Mouse (Mus musculus) naive thymus-derived CD4-positive, alpha-beta T cell, adult 5 months (primary cell): Measurements from ENCODE around the gene Tmem176a. TPM values are rescaled to one million over a fixed set of nuclear protein-coding genes. Genes with fewer than 3 reads are reported as not detected.

ENCODE experiments used
- polyA plus RNA-seq: library from polyadenylated mRNA; unstranded; fragments of 100-300 nt; shearing (Covaris generic); gene quantifications from one replicate; pipeline ENCODE4 v1.2.1, GENCODE M21; 2017

The Tmem176a gene
- polyA plus RNA-seq, result 0.77 TPM

GRCm38 (mm10) chr6:48840371-48840969 is at the start of gene Tmem176a:
TSS of gene Tmem176a (plus strand) at chr6:48840919.

GRCm38 (mm10) chr6:48840973-48841625 is 380 bp downstream of the Tmem176a start, which contains the start of gene Tmem176b:
TSS of gene Tmem176b (minus strand) at chr6:48841496.

GRCm38 (mm10) chr6:48872596-48872995 is 31.9 kb downstream of the Tmem176a start, which contains the start of gene Aoc1:
TSS of gene Aoc1 (plus strand) at chr6:48872896.

Other genes starting within 250 kb of the Tmem176a start
- gene Repin1, start 247.0 kb upstream of the Tmem176a start, polyA plus RNA-seq, result 2.0 TPM
- gene Gm44965, start 247.0 kb upstream of the Tmem176a start, polyA plus RNA-seq, result not detected
- gene Zfp775, start 238.9 kb upstream of the Tmem176a start, polyA plus RNA-seq, result 6.2 TPM
- gene AI854703, start 214.2 kb upstream of the Tmem176a start, polyA plus RNA-seq, result 1.3 TPM
- gene Gimap8, start 193.7 kb upstream of the Tmem176a start, polyA plus RNA-seq, result 145 TPM
- gene Gimap9, start 164.8 kb upstream of the Tmem176a start, polyA plus RNA-seq, result 408 TPM
- gene Gimap4, start 156.4 kb upstream of the Tmem176a start, polyA plus RNA-seq, result 1,217 TPM
- gene Gimap6, start 132.7 kb upstream of the Tmem176a start, polyA plus RNA-seq, result 2,591 TPM
- gene Gm28053, start 122.3 kb upstream of the Tmem176a start, polyA plus RNA-seq, result 7.0 TPM
- gene Gimap7, start 122.3 kb upstream of the Tmem176a start, polyA plus RNA-seq, result 152 TPM
- gene Gimap1, start 101.9 kb upstream of the Tmem176a start, polyA plus RNA-seq, result 555 TPM
- gene Gimap5, start 94.7 kb upstream of the Tmem176a start, polyA plus RNA-seq, result 182 TPM
- 1,890 TPM for gene Gimap3, start 70.1 kb upstream of the Tmem176a start, polyA plus RNA-seq
- 3.1 TPM for gene Tmem176b, start 577 bp downstream of the Tmem176a start, polyA plus RNA-seq
- gene Aoc1, start 32.0 kb downstream of the Tmem176a start, polyA plus RNA-seq, result not detected
- not detected for gene 1600015I10Rik, start 89.0 kb downstream of the Tmem176a start, polyA plus RNA-seq
- not detected for gene Doxl2, start 134.0 kb downstream of the Tmem176a start, polyA plus RNA-seq
- not detected for gene Svs1, start 145.9 kb downstream of the Tmem176a start, polyA plus RNA-seq
- gene Gpnmb, start 195.6 kb downstream of the Tmem176a start, polyA plus RNA-seq, result 2.9 TPM
- 68.0 TPM for gene Malsu1, start 232.9 kb downstream of the Tmem176a start, polyA plus RNA-seq